Mouse (Mus musculus): ENCODE measurements around the gene Disp2. TPM values are rescaled to one million over a fixed set of nuclear protein-coding genes. Genes with fewer than 3 reads are reported as not detected.

Disp2 gene
- polyA plus RNA-seq (2012; fragmentation: generic; extraction: Trizol), result under 1 TPM in 1 of 2 experiments, not detected in 1; 0.09 TPM

DNA sequence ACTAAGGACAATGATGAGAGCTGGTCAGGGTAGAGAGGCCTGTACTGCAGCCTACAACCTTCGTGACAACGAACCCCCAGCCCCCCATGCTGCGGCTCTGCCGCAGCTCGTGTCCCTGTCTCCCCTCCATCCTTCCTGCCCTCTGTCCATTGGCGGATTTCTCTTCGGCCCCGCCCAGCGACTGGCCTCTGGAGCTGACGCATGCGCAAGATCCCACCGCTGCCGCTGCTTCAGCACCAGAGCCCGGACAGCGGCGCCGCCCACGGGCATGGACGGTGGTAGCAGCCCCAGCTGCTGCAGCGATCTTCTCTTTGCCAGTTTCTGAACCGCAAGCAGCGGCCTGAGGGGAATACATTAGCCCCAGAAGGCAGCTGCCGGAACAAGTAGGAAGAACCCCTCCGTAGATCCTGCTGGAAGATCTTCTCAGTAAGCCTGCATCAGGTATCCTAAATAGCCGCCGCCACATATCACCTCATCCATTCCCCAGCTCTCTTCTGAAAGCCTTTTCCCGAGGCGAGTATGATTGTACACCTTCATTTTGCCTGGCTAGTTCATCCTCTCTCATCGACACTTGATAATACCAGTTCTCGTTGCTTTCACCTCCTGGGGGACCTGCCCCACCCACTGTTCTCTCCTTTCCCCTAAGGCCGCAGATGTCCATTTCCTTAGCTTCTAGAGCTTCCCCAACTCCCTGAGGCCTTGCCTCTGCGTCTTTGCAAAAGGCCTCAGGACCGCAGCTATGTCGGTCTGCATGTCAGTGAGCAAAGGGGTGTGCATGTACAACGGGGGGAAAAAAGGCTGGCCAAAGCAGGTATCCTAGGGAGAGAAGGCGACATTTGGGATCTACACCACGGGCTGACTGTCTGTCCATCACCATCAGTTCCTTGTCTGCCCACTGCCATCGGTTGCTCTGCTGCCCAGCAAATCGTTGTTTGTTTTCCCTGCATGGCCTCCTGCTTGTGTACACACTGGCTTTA lies at the start of gene Disp2:
Gene Disp2 (plus strand): TSS at position 216 of the 977 bp plus-strand sequence.

DNA sequence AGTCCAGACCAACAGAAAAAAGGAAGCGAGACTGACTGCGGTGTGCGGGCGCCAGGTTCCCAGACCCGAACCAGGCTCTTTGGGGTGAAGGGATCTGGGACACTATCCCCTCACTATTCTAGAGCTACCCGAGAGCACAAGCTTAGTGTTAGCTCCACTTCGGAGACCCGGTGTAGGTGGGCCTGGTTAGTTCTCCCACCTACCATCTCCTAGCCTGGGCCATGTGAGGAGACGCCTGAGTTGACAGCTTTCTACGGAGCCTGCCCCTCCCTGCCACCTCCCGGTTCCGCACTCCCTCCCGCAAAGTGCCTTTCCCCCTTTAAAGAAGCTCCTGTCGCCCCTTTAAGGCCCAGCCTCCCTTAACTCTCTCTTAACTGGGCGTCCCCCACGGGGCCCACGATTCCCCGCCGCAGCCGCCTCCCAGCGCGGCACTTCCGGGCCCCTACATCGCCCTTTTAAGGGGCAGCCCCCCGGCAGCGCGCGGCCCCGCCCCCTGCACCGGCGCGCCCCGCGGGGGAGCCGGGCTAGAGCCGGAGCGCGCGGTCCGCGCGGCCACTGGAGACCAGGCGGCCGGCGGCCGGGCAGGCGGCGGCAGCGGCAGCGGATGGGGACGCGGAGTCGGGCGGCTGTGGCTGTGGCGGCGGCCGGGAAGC lies 34.2 kb upstream of the Disp2 start, which contains the start of gene Inafm2:
Gene Inafm2 (plus strand): TSS at position 527 of the 653 bp plus-strand sequence.

GRCm38 (mm10) chr2:118761906-118762783 lies 17.4 kb upstream of the Disp2 start, which contains the start of gene Ccdc9b:
TSS of gene Ccdc9b (minus strand) at chr2:118762661.

DNA sequence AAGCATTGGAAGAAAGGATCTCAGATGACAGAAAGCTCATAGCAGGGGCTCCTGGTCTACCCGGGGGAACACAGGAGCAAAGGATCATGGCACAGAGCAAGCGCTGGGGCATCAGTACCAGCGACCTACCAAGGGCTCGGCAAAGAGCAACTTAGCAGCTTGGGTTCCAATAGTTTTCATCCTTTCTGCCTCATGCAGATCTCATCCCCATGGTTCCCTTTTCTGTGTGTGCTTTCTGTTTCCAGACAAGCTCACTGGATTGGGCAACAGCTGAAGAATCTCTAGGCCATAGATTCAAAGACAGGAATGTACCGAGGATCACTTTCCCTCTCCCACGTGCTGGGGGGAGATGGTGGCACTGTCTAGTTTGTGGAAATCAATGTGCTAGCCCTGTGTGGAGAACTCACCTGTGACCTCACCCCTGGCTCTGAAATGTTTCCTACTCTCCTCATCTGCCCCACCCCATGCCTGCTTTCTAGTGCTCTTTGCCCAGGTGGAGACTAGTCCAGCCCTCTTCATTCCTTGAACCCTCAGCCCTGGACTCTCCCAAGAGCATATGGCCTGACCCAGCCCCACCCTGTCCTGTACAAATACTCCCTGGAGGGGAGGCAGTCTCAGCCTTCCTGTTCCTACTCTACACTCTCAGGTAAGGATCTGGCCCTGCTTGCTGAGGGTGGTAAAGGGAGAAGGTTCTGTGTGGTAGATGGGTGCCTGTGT lies 7.2 kb upstream of the Disp2 start, which contains the start of gene Phgr1:
Gene Phgr1 (plus strand): TSS at position 612 of the 717 bp plus-strand sequence.

DNA sequence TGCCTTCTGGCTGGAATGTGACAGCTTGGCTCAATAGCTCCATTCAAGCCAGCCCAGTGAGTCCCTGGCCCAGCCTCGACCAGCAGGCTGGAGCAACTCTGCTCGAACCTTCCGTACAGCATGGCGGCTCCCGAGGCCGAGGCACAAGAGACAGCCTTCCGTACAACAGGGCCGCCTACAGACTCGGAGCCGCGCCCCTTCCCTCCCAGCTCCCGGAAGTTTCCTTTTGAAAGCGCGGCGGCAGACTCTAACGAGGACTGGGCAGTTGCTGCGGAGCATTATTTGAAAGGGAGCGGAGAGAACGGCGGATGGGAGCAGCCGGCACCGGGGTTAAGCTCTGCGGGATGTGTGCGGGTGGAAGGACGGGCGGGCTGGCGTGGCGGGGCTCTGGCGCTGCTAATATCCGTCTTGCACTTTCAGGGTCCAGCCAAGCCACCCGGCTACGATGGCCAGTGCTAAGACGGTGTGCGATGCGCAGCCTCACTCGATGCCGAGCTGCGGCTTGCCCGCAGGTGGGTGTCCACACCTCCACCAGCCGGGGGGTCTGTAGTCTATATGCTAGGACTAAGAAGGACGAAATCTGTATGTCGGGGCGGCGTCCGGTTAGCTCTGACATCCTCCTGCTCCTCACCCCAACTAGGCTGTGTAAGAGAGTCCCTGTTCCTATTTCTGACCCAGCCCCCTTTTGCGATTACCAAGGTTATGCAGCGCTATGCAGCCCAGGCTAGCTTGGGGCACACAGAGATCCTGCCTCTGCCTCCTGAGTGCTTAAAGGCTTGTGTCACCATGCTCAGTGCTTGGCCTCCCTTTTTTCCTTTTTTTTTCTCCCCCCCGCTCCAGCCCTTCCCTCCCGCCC lies 34.7 kb downstream of the Disp2 start, which contains the start of gene Knstrn:
Gene Knstrn (plus strand): TSS at position 23 of the 856 bp plus-strand sequence.

Other genes with a start within 250 kb of the Disp2 start
- 10 to 100 TPM in 1 of 2 experiments, under 1 TPM in 1; 0.16 to 12.2 TPM for gene Bmf, start 230.0 kb upstream of the Disp2 start, polyA plus RNA-seq (2012; fragmentation: generic; extraction: Trizol)
- gene Bub1b, start 181.5 kb upstream of the Disp2 start, polyA plus RNA-seq (2012; fragmentation: generic; extraction: Trizol), result 10 to 100 TPM in 1 of 2 experiments, 1 to 10 TPM in 1; 8.9 to 54.1 TPM
- gene Pak6, start 116.4 kb upstream of the Disp2 start, polyA plus RNA-seq (2012; fragmentation: generic; extraction: Trizol), result under 1 TPM in 1 of 2 experiments, not detected in 1; 0.15 TPM
- under 1 TPM in 1 of 2 experiments, not detected in 1; 0.01 TPM for gene Ankrd63, start 75.8 kb upstream of the Disp2 start, polyA plus RNA-seq (2012; fragmentation: generic; extraction: Trizol)
- under 1 TPM in 1 of 2 experiments, not detected in 1; 0.07 TPM for gene Plcb2, start 51.3 kb upstream of the Disp2 start, polyA plus RNA-seq (2012; fragmentation: generic; extraction: Trizol)
- 1 to 10 TPM; 1.8 to 4.4 TPM for gene Inafm2, start 34.0 kb upstream of the Disp2 start, polyA plus RNA-seq (2012; fragmentation: generic; extraction: Trizol)
- 1 to 10 TPM; 3.2 to 6.8 TPM for gene Ccdc9b, start 17.1 kb upstream of the Disp2 start, polyA plus RNA-seq (2012; fragmentation: generic; extraction: Trizol)
- not detected for gene Phgr1, start 7.0 kb upstream of the Disp2 start, polyA plus RNA-seq (2012; fragmentation: generic; extraction: Trizol)
- 100 to 1,000 TPM in 1 of 2 experiments, 10 to 100 TPM in 1; 22.4 to 108 TPM for gene Knstrn, start 34.3 kb downstream of the Disp2 start, polyA plus RNA-seq (2012; fragmentation: generic; extraction: Trizol)
- gene Ivd, start 82.2 kb downstream of the Disp2 start, polyA plus RNA-seq (2012; fragmentation: generic; extraction: Trizol), result 10 to 100 TPM in 1 of 2 experiments, 1 to 10 TPM in 1; 4.3 to 18.5 TPM
- 10 to 100 TPM in 1 of 2 experiments, 1 to 10 TPM in 1; 2.6 to 10.1 TPM for gene Bahd1, start 120.7 kb downstream of the Disp2 start, polyA plus RNA-seq (2012; fragmentation: generic; extraction: Trizol)
- gene Chst14, start 146.8 kb downstream of the Disp2 start, polyA plus RNA-seq (2012; fragmentation: generic; extraction: Trizol), result 10 to 100 TPM; 10.5 to 39.8 TPM
- gene Ccdc32, start 249.7 kb downstream of the Disp2 start, polyA plus RNA-seq (2012; fragmentation: generic; extraction: Trizol), result 10 to 100 TPM in 1 of 2 experiments, 1 to 10 TPM in 1; 4.8 to 15.3 TPM